Mouse (Mus musculus) ES-E14 (cell line): ENCODE results near the gene Frmd6.

Source experiments
- CHD2 ChIP-seq: IDR thresholded peaks from 2 replicates; pipeline ENCODE4 v1.6.1; 2014; ENCODE audit warnings: mild to moderate bottlenecking, low read depth, low read length, inconsistent platforms
- HCFC1 ChIP-seq: IDR thresholded peaks from 2 replicates; pipeline ENCODE4 v1.6.1; 2012; ENCODE audit warnings: low read length, inconsistent platforms, borderline replicate concordance; ENCODE audit not compliant: insufficient read depth

DNA sequence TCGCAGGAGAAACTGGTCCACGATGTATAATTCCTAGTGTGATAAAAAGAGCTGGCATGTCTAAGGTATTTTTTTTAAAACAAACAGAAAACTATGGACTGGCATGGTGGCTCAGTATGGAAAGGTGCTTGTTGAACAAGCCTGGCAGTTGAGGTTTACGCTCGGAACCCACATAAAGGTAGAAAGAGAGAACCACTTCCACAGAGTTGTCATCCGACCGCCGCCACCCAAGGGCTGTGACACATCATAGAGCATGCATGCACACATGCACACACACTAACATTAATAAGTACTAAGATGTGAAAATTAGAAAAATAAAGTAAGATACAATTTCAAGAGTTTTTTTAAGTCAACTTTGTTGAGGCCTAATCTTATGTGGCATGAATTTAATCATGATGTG, 115.5 kb downstream of the Frmd6 start:
- TF ChIP-seq CHD2: no peak
- no peak for TF ChIP-seq HCFC1
